Comparison of ENCODE assay signal across 7 mouse cellular contexts in genomic region chr8:124948733-124949111, GRCm38 (mm10). TPM values are rescaled to one million over a fixed set of nuclear protein-coding genes. Genes with fewer than 3 reads are reported as not detected.
DNase-seq lines count a peak whose midpoint lies in the region; ATAC-seq and TF ChIP-seq lines count a peak whose summit lies in the region.

No protein-coding gene starts in this region.

- H3K9ac ChIP-seq in forebrain, embryonic 11.5 days (ENCODE audit: low read length), result peak overlapping the region; percentile 96
- peak overlapping the region; percentile 70 for H3K9ac ChIP-seq in limb, embryonic 11.5 days (ENCODE audit: low read length)

- peak overlapping the region; percentile 95 for H3K4me3 ChIP-seq in lung, adult 2 months (replicated peaks; ENCODE audit: extremely low read depth, low read depth, low read length)
- peak overlapping the region; percentile 69 for H3K4me3 ChIP-seq in bone marrow, adult 2 months (replicated peaks; ENCODE audit: control insufficient read depth, low read depth, low read length)
- peak overlapping the region; percentile 91 for H3K4me3 ChIP-seq in forebrain, embryonic 11.5 days (ENCODE audit: low read depth, low read length)
- H3K4me3 ChIP-seq in limb, embryonic 11.5 days (ENCODE audit: low read depth, low read length), result peak overlapping the region; percentile 90

- peak overlapping the region; percentile 91 for H3K27ac ChIP-seq in bone marrow, adult 2 months (ENCODE audit: control insufficient read depth, insufficient read depth, low read depth, low read length, poor library complexity)
- H3K27ac ChIP-seq in forebrain, embryonic 11.5 days (ENCODE audit: low read depth, low read length), result peak overlapping the region; percentile 93
- peak overlapping the region; percentile 91 for H3K27ac ChIP-seq in limb, embryonic 11.5 days (replicated peaks; ENCODE audit: low read depth, low read length)

- peak; percentile 34 for DNase-seq in lung, adult 2 months
- DNase-seq in lung, postnatal 14 days, result no peak
- DNase-seq in forebrain, embryonic 11.5 days (ENCODE audit: low spot score), result peak; percentile 67
- DNase-seq in limb, embryonic 11.5 days (ENCODE audit: low spot score), result peak; percentile 40
- peak; percentile 47 for DNase-seq in neural tube, embryonic 10.5 days (ENCODE audit: extremely low spot score, low spot score)
- DNase-seq in c-Kit-positive CD71-positive TER-119-positive erythroid progenitor cells, embryonic 14.5 days (ENCODE audit: low spot score), result no peak

- H3K9me3 ChIP-seq in forebrain, embryonic 11.5 days (ENCODE audit: control insufficient read depth, low read length), result no peaks in the 10 kb centered on the region
- H3K9me3 ChIP-seq in limb, embryonic 11.5 days (ENCODE audit: control insufficient read depth, low read length), result no peaks in the 10 kb centered on the region

- peak overlapping the region; percentile 72 for H3K4me2 ChIP-seq in forebrain, embryonic 11.5 days (ENCODE audit: low read depth, low read length, severe bottlenecking)
- H3K4me2 ChIP-seq in limb, embryonic 11.5 days (ENCODE audit: low read depth, severe bottlenecking), result peak overlapping the region; percentile 91

- TF ChIP-seq CTCF in lung, adult 2 months (IDR thresholded peaks at IDR 0.05; ENCODE audit: insufficient read depth, low read length), result no peak
- TF ChIP-seq CTCF in bone marrow, adult 2 months (IDR thresholded peaks at IDR 0.05; ENCODE audit: control insufficient read depth, insufficient read depth, low read length), result no peak

- H3K27me3 ChIP-seq in forebrain, embryonic 11.5 days (ENCODE audit: control insufficient read depth, insufficient read depth, low read length), result no peaks in the 10 kb centered on the region
- H3K27me3 ChIP-seq in limb, embryonic 11.5 days (ENCODE audit: control insufficient read depth, insufficient read depth, low read length), result no peaks in the 10 kb centered on the region

- WGBS in lung, adult 2 months, result 6% methylated on average over 62 of the region's 62 CpGs
- 8% methylated on average over 61 of the region's 62 CpGs for WGBS in bone marrow, adult 2 months
- WGBS in forebrain, embryonic 11.5 days, result under 1% methylated on average over 61 of the region's 62 CpGs
- 0% methylated on average over 53 of the region's 62 CpGs for WGBS in limb, embryonic 11.5 days

- peaks cover 15% of the 10 kb centered on the region for H3K4me1 ChIP-seq in lung, adult 2 months (ENCODE audit: control insufficient read depth, insufficient read depth, low read length)
- peaks cover 2% of the 10 kb centered on the region for H3K4me1 ChIP-seq in bone marrow, adult 2 months (ENCODE audit: control insufficient read depth, insufficient read depth, low read length)
- peaks cover 10% of the 10 kb centered on the region; the same call in 1 of the 2 replicates for H3K4me1 ChIP-seq in forebrain, embryonic 11.5 days (replicated peaks; ENCODE audit: control insufficient read depth, insufficient read depth, low read length)
- peaks cover 9% of the 10 kb centered on the region for H3K4me1 ChIP-seq in limb, embryonic 11.5 days (ENCODE audit: control insufficient read depth, insufficient read depth, low read length)

- TF ChIP-seq POLR2A in lung, adult 2 months (IDR thresholded peaks at IDR 0.05; ENCODE audit: borderline replicate concordance, extremely low read depth, low read depth, low read length), result no peak
- TF ChIP-seq POLR2A in bone marrow, adult 2 months (IDR thresholded peaks at IDR 0.05; ENCODE audit: borderline replicate concordance, control insufficient read depth, low read depth, low read length), result no peak; the same call in 1 of the 2 replicates

- peak; percentile 15; the same call in 1 of the 2 replicates for ATAC-seq in forebrain, embryonic 11.5 days (replicated peaks; ENCODE audit: low FRiP score)
- no peak for ATAC-seq in limb, embryonic 11.5 days (ENCODE audit: insufficient number of reproducible peaks, low FRiP score, low TSS enrichment, low read depth)

- no peaks in the 10 kb centered on the region for H3K36me3 ChIP-seq in forebrain, embryonic 11.5 days (ENCODE audit: control insufficient read depth, insufficient read depth, low read length)
- H3K36me3 ChIP-seq in limb, embryonic 11.5 days (ENCODE audit: control insufficient read depth, insufficient read depth, low read length), result no peaks in the 10 kb centered on the region

RNA-seq across cellular contexts. Expression of gene Egln1, which starts 0.4 kb away (rescaled TPM):
- 33.7 and 40.2 TPM in 2 replicates for polyA plus RNA-seq in lung, adult 2 months (2012; rRNA removed)
- 4.3 and 7.1 TPM in 2 replicates for polyA plus RNA-seq in bone marrow, adult 2 months (2011; ENCODE audit: insufficient read depth, insufficient read length, low replicate concordance, missing spikeins)
- 20.7 and 22.2 TPM in 2 replicates for polyA plus RNA-seq in forebrain, embryonic 11.5 days (2014; fragmentation: Nextera tagmentation; extraction: Ambion mirVana)
- polyA plus RNA-seq in limb, embryonic 11.5 days (2014; fragmentation: Nextera tagmentation; extraction: Ambion mirVana), result 15.1 and 15.3 TPM in 2 replicates

RNA-seq across cellular contexts. Expression of gene Sprtn, which starts 51.0 kb away (rescaled TPM):
- 13.6 and 17.8 TPM in 2 replicates for polyA plus RNA-seq in lung, adult 2 months (2012; rRNA removed)
- polyA plus RNA-seq in bone marrow, adult 2 months (2011; ENCODE audit: insufficient read depth, insufficient read length, low replicate concordance, missing spikeins), result 11.8 and 13.8 TPM in 2 replicates
- 11.1 and 12.3 TPM in 2 replicates for polyA plus RNA-seq in forebrain, embryonic 11.5 days (2014; fragmentation: Nextera tagmentation; extraction: Ambion mirVana)
- 8.9 and 9.3 TPM in 2 replicates for polyA plus RNA-seq in limb, embryonic 11.5 days (2014; fragmentation: Nextera tagmentation; extraction: Ambion mirVana)

RNA-seq across cellular contexts. Expression of gene Exoc8, which starts 51.2 kb away (rescaled TPM):
- polyA plus RNA-seq in lung, adult 2 months (2012; rRNA removed), result 12.8 and 13.6 TPM in 2 replicates
- 6.0 and 13.3 TPM in 2 replicates for polyA plus RNA-seq in bone marrow, adult 2 months (2011; ENCODE audit: insufficient read depth, insufficient read length, low replicate concordance, missing spikeins)
- polyA plus RNA-seq in forebrain, embryonic 11.5 days (2014; fragmentation: Nextera tagmentation; extraction: Ambion mirVana), result 10.3 and 11.6 TPM in 2 replicates
- 7.0 and 8.1 TPM in 2 replicates for polyA plus RNA-seq in limb, embryonic 11.5 days (2014; fragmentation: Nextera tagmentation; extraction: Ambion mirVana)

Comparison
In these comparisons a context has a peak if more than half of its experiments do, and no peak if none do; other contexts are left out.
1. DNase-seq: peak in lung, adult 2 months (single experiment), forebrain, embryonic 11.5 days (single experiment), limb, embryonic 11.5 days (single experiment) and neural tube, embryonic 10.5 days (single experiment); none in lung, postnatal 14 days (single experiment) and c-Kit-positive CD71-positive TER-119-positive erythroid progenitor cells, embryonic 14.5 days (single experiment).
2. Peak in every context shown above with its lines, with median percentiles within 50 percentile points of each other: H3K4me3 ChIP-seq and H3K27ac ChIP-seq.